Mouse (Mus musculus) lung, postnatal 14 days (tissue): ENCODE measurements at regions not wholly inside any gene's neighbourhood (a gene's known extent, or its start where the extent isn't known, plus 50 kb on each side); places are given as distances from the start of the nearest gene placed in this dataset.

Experiments
- DNase-seq: peaks from one replicate; pipeline ENCODE4 v3.0.0; 2021

GRCm38 (mm10) chr13:115669516-115669915 lies 567.8 kb upstream of the Itga1 start:
- DNase-seq: no peak

GRCm38 (mm10) chr13:115655134-115655533 lies 553.4 kb upstream of the Itga1 start:
- no peak for DNase-seq

- DNase-seq: no peak
Observed at GRCm38 (mm10) chr13:115652935-115653334, 551.2 kb upstream of the Itga1 start.

DNA sequence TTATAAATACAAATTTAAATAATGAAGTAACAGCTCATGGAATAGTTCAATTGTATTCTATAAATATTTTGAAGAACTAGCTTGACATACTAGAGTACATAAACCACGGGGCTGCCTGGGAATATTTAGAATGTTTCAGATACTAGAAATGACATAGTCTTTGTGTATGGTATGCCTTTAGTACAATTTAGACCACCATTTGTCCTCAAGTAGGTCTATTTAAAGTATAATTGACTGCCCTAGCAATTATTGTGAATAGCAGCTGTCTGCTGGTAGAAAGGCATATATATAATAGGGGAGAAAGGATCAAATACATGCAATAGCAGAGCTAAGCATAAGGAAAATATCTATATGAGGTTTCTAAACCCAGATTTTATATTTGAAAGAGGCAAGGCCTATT lies 550.6 kb upstream of the Itga1 start:
- no peak for DNase-seq

DNA sequence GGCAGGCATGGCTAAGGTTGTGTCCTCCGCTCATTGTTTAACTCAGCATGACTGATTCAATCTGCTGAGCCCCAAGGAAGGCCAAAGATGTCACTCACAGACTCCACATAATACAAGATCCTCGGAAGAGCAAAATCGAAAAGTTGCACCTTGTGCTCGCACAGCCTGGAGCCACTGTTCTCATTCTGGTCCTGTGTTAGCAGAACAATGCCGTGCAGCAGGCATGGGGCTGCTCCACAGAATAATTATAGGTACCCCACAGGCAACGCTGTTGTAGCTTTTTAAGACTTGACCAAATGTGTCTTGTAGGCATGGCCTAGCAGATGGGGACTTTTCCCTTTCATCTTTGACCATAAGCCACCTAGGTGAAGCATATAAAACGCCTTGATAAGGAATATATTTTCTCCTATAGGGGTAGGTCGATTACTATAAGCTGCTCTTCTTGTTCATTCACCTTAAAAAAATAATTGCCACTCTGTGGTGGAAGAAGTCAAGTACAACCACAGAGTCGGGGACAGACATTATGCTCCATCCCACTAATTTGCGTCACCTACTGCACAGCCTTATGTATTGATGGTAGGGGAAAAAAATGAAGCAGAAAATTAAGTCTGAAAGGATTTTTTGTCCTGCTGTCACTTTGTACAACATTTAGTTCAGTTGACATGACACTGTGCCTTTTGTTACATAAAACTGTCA lies 529.8 kb upstream of the Itga1 start:
- no peak for DNase-seq

- DNase-seq: no peak
Observed at GRCm38 (mm10) chr13:115630603-115631002, 528.8 kb upstream of the Itga1 start.

DNA sequence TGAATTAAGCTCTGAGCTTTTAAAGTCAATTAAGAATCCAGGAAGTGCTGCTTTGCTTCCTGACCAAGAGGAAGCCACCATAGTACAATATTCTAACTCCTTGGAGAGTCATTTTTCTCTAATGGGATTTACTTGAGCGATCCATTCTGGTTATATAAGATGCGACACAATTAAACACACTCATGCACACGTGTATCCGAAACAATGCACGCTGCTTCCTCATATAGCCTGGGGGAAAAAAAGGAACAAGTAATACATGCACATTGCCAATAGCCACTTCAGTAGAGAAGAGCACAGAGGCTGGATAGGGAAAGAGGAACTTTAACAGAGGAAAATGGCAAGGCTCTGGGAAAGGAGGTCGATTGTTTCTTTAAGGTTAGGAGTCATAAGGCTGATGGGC lies 511.4 kb upstream of the Itga1 start:
- no peak for DNase-seq

- DNase-seq: no peak
Observed at GRCm38 (mm10) chr13:115606441-115606840, 504.7 kb upstream of the Itga1 start.

DNA sequence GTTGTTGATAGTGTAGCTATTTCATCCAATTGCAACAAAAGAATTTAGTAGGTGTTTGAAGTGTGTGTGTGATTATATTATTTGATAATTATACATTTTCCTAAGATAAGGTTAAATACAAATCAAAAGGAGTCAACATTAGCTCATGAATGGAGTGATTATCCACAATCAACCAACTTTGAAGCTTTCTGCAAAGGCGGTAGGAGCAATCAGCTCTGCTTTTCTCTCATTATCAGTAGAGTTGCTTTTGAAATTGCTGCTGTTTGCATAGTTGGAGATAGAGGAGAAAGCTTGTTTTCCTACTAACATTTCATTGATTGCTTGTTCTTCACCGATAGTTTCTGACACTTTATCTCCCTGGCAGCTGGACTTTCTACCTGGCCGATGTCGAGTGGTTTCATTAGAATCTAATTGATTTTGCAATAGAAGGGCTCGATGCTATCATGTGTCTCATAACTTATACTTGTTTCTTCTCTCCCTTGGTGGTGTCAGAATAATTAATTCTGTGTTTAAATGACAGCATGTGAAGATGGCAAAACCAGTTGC lies 493.4 kb upstream of the Itga1 start:
- DNase-seq: no peak

DNA sequence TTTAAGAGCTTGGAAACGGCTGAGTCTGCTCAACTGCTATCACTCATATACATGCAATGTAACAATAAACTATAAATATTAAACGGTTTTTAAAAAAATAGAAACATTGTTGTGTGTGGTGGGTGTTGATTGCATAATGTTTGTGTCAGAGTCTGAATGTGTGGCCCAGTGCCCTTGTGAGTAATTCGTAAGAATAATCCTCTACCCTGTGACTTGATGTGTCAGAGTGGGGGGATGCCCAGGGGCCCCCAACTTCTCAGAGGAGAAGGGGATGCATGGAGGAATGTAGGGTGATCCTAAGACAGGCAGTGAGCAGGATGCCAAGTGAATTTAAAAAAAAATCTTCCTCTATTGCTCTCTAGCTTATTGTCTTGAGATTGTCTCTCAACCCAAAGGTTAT lies 474.2 kb upstream of the Itga1 start:
- DNase-seq: no peak

DNA sequence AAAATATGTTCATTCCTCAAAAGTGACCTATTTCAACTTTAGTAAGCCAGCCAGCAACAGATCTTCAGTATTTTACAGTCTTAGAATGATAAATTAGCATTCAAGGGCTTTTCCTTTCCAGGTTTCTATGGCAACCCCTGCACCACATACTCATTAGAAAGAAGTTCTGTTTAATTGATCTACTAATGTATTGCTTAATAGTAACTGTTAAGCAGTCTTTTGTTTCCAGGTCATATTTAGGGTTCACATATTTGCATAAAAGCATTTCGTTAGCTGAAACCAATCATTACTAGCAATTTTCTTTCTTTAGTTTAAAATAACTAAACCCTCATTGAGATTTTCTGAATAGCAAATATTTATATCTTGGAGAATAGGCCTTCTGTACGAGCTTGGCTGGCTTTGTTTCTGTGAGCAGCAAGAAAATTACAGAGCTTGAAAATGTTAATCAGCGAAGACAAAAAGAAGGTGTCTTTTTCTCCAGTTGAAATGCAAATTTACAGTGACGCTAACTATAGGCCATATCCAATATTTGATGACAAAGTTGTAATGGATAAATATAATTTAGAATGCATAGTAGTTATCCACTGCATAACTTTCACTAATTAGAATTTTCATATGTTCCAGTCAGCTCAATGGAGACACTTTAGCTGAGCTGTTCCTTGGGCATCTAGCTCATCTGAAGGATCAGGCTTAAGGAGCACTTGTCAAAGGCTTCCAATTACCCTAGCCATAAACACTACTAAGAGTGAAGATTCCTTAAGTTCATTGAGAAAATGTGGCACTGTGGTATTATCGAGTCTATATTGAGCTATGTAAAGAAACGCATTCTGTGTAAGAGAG lies 473.5 kb upstream of the Itga1 start:
- no peak for DNase-seq

DNA sequence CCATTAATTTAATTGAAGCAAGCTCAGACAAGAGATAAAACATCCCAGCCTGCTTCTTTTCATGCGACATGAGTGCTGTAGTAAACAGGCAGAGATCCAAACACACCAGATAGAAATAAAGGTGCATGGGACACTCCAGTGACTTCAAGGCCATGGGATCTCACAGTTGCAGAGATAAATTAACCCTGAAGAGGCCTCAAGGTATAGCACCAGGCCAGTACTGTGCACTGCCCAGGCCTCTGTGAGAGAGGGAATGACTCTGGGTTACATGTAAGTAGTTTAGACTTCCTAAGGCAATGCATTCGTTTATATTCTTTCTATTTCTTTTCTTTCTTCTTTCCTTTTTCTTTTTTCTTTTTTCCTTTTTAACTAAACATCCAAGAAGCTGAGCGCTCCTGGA lies 439.4 kb upstream of the Itga1 start:
- DNase-seq: no peak

DNA sequence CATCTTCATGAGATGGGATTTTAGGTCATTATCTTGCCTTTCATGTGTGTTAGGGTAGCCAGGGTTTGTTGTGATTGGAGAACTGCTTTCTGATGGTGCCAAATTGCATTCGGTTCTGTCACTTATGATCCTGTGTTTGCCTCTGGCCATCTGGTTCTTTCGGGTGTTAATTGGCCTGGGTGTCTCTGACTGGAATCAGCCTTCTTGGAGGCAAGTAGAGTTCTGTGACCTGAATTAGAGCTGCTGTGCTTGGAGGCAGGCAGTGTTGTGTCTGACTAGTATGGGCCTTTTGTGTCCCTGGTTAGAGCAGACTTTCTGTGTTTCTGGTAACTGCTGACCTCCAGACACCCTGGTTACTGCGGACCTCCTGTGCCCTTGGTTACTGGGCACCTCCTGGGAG lies 434.1 kb upstream of the Itga1 start:
- DNase-seq: no peak

- DNase-seq: no peak
Observed at GRCm38 (mm10) chr13:115513914-115514313, 412.1 kb upstream of the Itga1 start.

DNA sequence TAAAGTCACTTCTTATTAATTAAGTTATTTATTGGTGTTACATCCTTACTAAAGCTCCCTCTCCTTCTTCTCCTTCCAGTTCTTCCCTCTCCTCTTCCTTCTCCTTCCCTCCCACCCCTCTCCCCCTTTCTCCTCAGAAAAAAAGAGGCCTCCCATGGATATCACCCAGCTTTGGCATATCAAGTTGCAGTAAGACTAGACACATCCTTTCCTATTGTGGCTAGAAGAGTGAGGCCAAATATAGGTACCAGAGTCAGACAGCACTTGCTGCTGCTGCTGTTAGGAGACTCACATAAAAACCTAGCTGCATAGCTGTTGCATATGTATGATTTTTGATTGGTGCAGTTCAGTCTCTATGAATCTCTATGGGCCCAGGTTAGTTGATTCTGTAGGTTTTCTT lies 410.4 kb upstream of the Itga1 start:
- DNase-seq: no peak

GRCm38 (mm10) chr13:115508646-115509045 lies 406.9 kb upstream of the Itga1 start:
- DNase-seq: no peak

GRCm38 (mm10) chr13:115494399-115494798 lies 392.6 kb upstream of the Itga1 start:
- DNase-seq: no peak

DNA sequence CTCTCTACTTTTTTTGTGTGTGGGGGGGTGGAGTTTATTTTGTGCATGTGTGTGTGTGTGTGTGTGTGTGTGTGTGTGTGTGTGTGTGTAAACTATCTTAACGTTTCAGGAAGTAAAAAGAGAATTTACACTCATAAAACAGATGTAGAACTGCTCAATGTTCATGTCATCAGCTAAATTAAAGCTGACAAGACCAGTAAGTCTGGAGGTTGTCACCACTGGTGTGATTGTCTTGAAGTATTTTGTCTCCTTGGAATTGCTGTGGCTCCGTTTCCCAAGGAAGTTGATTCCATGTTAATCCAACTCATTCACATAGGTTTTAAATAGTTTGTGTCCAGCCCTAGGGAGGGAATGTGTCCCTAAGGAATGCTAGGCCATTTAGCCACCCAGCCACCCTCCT lies 374.1 kb upstream of the Itga1 start:
- DNase-seq: no peak

DNA sequence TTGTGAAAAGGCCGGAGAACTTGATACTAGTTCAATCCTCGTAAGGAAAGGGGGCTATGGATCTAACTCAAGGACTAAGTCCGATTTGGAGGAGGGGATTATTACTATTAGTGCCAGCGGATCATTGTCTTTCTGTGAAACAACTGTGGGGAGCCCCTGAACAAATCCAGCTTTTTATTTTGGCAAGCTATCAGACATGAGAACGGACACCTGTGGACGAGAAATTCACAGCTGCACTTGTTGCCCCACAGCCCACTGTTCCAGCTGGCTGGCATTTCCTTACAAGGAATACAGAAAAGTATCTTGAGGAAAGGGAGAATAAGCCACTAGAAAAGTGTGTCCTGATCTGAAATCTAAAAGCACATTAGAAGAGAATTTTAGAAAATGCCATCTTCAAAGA lies 363.9 kb upstream of the Itga1 start:
- no peak for DNase-seq

DNA sequence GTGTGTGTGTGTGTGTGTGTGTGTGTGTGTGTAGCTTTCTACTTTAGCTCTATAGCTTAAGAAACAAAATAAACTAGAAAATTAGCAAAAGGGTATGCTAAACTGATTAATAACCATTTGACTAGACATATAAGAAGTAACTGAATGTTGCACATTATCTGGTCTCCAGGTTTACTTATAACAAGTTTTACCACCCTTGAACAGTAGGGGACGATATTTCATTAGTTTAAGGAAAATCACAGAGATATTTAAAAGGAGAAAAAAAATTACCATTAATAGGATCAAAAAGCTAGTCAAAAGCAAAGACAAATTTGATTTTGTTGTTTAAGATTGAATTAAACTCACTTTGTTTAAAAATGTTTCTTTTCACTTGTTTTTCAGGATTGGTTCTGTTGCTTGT lies 349.5 kb upstream of the Itga1 start:
- no peak for DNase-seq

- DNase-seq: no peak
Observed at GRCm38 (mm10) chr13:115427091-115428033, 325.6 kb upstream of the Itga1 start.

- no peak for DNase-seq
Observed at GRCm38 (mm10) chr13:115425610-115426562, 324.1 kb upstream of the Itga1 start.
